Mouse (Mus musculus) MEL (cell line): ENCODE measurements around the gene Pqlc2.

Experiments
- CTCF ChIP-seq, 3 experiments: IDR thresholded peaks in 2 of 3; conservative IDR thresholded peaks in 1 of 3; 2 replicates each; pipeline ENCODE4 v1.5.1; 2011 to 2012; ENCODE audit warnings: low read length in 3 of 3, low read depth in 2 of 3, mild to moderate bottlenecking in 2 of 3, improper control_type of control experiment in 1 of 3, inconsistent platforms in 1 of 3, mixed read lengths in 1 of 3, moderate library complexity in 1 of 3; ENCODE audit not compliant: control insufficient read depth in 1 of 3, insufficient read depth in 1 of 3, poor library complexity in 1 of 3, severe bottlenecking in 1 of 3
- NELFE ChIP-seq: IDR thresholded peaks from 2 replicates; pipeline ENCODE4 v1.6.1; 2011; ENCODE audit warnings: low read depth, low read length, improper control_type of control experiment
- POLR2A ChIP-seq, 2 experiments: IDR thresholded peaks; 2 replicates each; pipeline ENCODE4 v1.6.1; 2011 to 2012; ENCODE audit warnings: low read length in 2 of 2, mild to moderate bottlenecking in 2 of 2, control low read depth in 1 of 2, improper control_type of control experiment in 1 of 2, low read depth in 1 of 2, moderate library complexity in 1 of 2; ENCODE audit not compliant: control insufficient read depth in 1 of 2, insufficient read depth in 1 of 2, poor library complexity in 1 of 2
- TAL1 ChIP-seq: IDR thresholded peaks from 2 replicates; pipeline ENCODE4 v1.6.1; 2012; ENCODE audit warnings: mild to moderate bottlenecking, inconsistent platforms, low read length, moderate library complexity, mixed read lengths
- ZC3H11A ChIP-seq: IDR thresholded peaks from 2 replicates; pipeline ENCODE4 v1.6.1; 2012; ENCODE audit warnings: low read depth, mild to moderate bottlenecking, inconsistent platforms, low read length, improper control_type of control experiment

DNA sequence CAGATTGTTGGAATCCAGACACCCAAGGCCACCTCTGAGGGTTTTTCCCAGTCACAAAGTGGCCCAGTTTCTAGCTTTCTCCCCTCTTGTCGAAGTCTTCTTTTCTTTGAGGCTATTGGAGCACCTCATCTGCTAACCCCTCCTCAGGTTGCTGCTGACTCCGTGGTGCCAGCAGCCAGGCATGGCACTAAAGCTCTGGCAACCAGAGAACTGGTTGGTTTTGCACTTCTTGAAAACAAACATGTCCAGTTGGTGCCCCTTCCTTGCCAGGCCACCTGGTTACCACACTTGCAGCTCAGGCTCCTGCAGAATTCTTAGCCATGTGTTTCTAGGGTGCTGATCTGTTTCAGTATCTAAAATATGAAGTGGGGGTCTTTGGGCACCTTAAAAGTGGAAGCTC, 65.0 kb downstream of the Pqlc2 start:
- TF ChIP-seq CTCF (IDR thresholded peaks at IDR 0.05 in 2 of 3, conservative IDR thresholded peaks at IDR 0.05 in 1 of 3; ENCODE audit: control insufficient read depth in 1 of 3, insufficient read depth in 1 of 3, low read depth in 2 of 3, low read length in 3 of 3, poor library complexity in 1 of 3, severe bottlenecking in 1 of 3) (no peak), POLR2A (IDR thresholded peaks at IDR 0.05; ENCODE audit: control insufficient read depth in 1 of 2, insufficient read depth in 1 of 2, low read depth in 1 of 2, low read length in 2 of 2, poor library complexity in 1 of 2) (no peak), TAL1 (no peak), ZC3H11A (no peak), NELFE (no peak)
